In the genomic region with DNA sequence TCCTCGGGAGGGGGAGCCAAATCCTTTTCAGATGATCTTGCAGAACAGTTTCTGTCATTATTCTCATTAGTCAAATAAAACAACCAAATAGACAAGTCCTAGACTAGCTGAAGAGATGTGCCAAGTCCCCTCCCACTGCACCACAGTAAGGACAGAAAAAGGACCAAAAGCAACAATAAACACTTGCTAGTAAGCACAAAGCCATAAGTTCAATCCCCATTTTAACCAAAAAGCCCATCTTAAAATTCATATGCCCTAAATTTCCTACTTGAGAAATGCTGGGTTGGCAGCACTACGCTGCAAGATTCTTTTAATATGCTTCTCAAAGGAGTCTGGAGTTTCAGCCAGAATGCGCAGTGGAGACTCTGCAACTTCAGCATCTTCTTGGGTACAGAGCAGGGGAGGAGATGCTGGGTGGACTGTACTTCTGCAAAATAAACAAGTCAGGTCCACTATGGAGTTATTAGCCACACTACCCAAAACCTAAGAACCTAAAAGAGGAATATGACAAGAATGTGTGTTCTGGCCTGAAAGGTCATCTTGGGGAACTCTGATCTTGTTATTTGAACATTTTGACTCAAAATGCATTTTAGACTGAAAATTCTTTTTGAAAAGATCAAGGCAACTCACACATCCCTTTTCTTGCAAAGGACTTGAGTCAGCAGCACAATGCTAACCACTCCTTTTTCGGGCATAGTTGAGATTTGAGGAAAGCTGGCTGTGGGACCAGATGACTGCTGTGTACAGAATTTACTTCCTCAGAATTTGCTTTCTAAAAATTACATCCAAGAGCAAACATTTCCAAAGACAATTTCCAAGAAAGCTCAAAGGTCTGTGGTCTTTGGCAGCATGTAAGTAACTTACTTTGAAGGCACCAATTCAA, we compare ENCODE assay signal across 1 mouse cellular context.
TF ChIP-seq lines count a peak whose summit lies in the region.

No protein-coding gene starts in this region.

TF ChIP-seq in MEL, 35 proteins besides CTCF, POLR2A, EP300 and RAD21 (continued from another document):
- TF ChIP-seq MAFK (IDR thresholded peaks at IDR 0.05; ENCODE audit: borderline replicate concordance, low read depth, low read length) (no peak), ZMIZ1 (IDR thresholded peaks at IDR 0.05; ENCODE audit: low read depth, low read length) (0 out of 2 replicates have a peak, but pooled peaks have one; percentile 18), KAT2A (conservative IDR thresholded peaks at IDR 0.05; ENCODE audit: low read depth, low read length) (no peak), ETS1 (IDR thresholded peaks at IDR 0.05; ENCODE audit: low read depth, low read length) (no peak), GABPA (IDR thresholded peaks at IDR 0.05; ENCODE audit: low read depth, low read length) (no peak)
